Mouse (Mus musculus): ENCODE results near the gene Csnk1g2.

Csnk1g2 gene

DNA sequence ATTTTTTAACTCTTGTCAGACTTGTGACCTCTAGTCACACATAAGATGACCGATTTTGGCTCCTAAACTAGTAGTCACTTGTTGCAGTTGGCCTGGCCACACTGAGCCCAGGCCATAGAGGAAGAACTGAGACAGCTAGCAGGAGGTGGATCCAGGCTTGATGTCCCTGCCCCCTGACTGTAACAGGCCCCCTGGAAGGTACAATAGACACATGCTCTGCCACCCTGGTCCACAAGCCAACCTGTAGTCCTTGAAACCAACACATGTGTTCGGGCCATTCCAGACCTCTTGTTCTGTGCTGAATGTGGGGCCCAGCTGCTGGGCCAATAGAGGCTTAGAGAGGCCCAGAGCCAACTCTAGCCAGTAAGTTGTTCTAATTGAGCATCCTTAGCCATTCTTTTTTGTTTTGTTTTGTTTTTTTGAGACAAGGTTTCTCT, 57.6 kb downstream of the Csnk1g2 start:
- no peak for DNase-seq (ENCODE audit: low spot score in 2 of 2)

DNA sequence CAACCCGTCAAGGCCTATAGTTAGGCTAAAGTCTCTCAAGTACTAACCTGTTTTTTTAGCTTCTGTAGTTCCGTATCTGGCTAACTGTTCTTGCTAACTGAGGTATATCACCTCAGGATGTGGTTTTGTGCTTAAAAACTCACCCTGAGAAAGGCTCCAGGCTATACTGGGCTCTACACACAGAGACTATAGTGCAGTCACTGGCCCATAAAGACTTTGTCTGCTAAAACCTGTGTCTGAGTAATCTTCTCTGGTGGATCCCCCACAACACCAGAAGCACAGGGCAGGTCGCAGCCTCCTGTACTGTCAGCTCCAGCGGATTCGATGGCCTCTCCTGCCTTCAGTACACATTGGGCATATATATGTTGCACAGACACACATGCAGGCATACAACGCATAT, 59.4 kb downstream of the Csnk1g2 start:
- DNase-seq (ENCODE audit: low spot score in 2 of 2) = no peak

DNA sequence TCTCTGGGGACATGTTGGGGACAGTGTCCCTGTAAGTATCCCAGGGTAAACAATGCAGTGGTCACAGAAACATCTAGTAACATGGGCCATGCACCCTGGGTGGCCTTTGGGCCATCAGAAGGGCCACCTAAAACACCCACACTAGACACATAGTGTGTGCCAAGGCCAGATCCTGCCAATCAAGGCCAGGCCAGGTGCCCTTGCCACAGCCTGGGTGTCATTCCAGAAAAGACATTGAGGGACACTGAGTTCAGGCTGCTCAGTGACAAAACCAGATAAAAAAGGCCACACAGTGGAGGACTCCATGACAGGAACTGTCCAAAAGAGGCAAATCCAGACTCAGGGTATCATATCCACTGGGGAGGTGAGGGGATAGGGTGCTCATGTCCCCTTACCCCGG, 61.0 kb downstream of the Csnk1g2 start:
- no peak for DNase-seq (ENCODE audit: low spot score in 2 of 2)

DNA sequence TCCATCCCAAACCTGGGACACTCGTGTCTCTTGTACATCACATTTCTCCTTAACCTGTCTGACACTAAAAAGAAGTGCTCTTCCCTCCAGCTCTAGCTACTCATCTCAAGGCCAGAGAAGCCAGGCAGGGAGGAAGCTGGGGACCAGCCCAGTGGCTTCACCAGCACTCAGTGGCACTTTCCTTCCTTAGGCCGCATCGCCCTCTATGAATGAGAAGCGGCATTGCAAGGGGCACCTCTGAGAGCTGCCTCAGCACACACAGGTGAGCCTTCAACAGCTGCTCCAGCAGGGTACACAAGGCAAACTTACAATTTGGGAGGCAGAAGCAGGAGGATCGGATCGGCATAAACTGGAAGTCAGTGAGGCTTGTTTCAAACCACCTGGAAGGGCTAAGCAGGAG, 61.6 kb downstream of the Csnk1g2 start:
- DNase-seq (ENCODE audit: low spot score in 2 of 2) = no peak

DNA sequence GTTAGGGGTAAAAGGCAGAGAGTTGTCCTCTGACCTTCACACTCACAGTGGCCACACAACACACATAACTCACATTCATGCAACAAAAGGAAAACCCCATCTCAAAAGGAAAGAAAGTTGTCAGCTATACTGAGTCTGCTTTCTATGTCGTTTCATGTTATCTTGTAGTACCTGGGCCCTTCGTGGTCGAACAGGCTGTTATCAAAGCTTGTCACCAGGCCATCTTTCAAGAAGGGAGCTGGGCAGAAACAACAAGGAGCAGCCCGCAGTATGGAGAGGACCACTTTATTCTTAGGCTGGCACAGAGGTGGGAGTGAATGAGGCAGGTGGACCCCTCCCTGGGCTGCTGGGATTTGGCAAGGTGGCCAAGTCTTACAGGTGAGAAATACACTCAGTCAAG, 62.3 kb downstream of the Csnk1g2 start:
- no peak for DNase-seq (ENCODE audit: low spot score in 2 of 2)

DNA sequence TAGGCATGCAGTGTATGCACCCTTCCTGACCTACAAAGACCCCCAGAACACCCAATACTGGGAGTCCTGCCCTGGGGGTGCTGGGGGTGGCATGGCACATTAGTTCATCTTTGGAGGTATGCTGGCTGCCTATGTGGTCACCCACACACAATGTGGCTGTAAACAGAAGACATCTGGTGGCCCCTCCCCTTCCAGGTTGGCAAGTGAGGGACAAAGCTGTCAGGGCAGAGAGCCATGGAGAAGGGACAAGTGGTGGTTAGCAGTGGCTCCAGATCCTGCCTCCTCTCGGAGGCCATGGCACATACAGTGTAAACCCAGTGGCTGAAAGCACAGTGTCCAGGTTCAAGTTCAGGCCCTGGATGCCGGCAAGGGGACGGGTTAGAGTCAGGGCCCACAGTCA, 64.0 kb downstream of the Csnk1g2 start:
- DNase-seq (ENCODE audit: low spot score in 2 of 2) = no peak

DNA sequence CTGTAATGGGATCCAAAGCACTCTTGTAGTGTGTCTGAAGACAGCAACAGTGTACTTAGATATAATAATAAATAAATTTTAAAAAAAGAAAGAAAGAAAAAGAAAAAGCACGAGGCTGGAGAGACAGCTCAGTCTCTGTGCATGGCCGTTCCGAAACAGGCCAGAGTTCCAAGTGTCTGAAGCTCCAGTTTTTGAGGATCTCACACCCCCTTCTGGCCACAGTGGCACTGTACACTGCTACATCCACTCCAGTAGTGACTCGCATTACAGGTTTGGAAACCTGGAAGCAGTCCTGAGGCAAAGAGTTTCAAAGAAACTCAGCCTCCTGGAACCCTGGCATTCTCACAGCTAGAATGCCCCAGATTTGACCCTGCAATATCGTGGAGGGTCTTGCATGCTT, 65.2 kb downstream of the Csnk1g2 start:
- DNase-seq (ENCODE audit: low spot score in 2 of 2) = peak in 1 of 2 experiments; percentile 60

Data from frontal cortex, postnatal 14 days (tissue).